Mouse (Mus musculus) hindbrain, embryonic 15.5 days (tissue): Measurements from ENCODE around the gene Olfr340. TPM values are rescaled to one million over a fixed set of nuclear protein-coding genes. Genes with fewer than 3 reads are reported as not detected.
"Not testable (repeated sequence)": the region's sequence is repeated elsewhere in the genome, so short reads cannot be mapped to it uniquely, and the experiment has no call there.

ENCODE experiments used
- ATAC-seq: fragments of 200-750 bp; cut with Nextera tagmentation; 2 replicates; pipeline ENCODE4 v1.8.0; 2017; ENCODE audit warnings: low read depth, moderate number of reproducible peaks, moderate TSS enrichment; ENCODE audit not compliant: low FRiP score
- H3K27ac ChIP-seq: fragments of 300-500 bp; sonication (generic); replicated peaks from 2 replicates; pipeline ENCODE4 v1.5.1; 2015; ENCODE audit warnings: mild to moderate bottlenecking, inconsistent platforms
- H3K27me3 ChIP-seq: fragments of 300-500 bp; sonication (generic); 2 replicates; pipeline ENCODE4 v1.6.1; 2015; ENCODE audit warnings: control low read depth, inconsistent platforms
- H3K36me3 ChIP-seq: fragments of 300-500 bp; sonication (generic); 2 replicates; pipeline ENCODE4 v1.6.1; 2015; ENCODE audit warnings: control low read depth, inconsistent platforms
- H3K4me1 ChIP-seq: fragments of 300-500 bp; sonication (generic); replicated peaks from 2 replicates; pipeline ENCODE4 v1.6.1; 2015; ENCODE audit warnings: control low read depth, inconsistent platforms
- H3K4me2 ChIP-seq: fragments of 300-500 bp; sonication (generic); 2 replicates; pipeline ENCODE4 v1.6.1; 2015; ENCODE audit warnings: moderate library complexity, mild to moderate bottlenecking, inconsistent platforms
- H3K4me3 ChIP-seq: fragments of 300-500 bp; sonication (generic); 2 replicates; pipeline ENCODE4 v1.5.1; 2015; ENCODE audit warnings: mild to moderate bottlenecking, inconsistent platforms
- H3K9ac ChIP-seq: fragments of 300-500 bp; sonication (generic); 2 replicates; pipeline ENCODE4 v1.6.1; 2015; ENCODE audit warnings: inconsistent platforms
- H3K9me3 ChIP-seq: fragments of 300-500 bp; sonication (generic); 2 replicates; pipeline ENCODE4 v1.6.1; 2016; ENCODE audit warnings: control low read depth, inconsistent platforms
- WGBS: fragments of 180-500 bp; shearing (Covaris S2); methylation state at CpG from one replicate; pipeline ENCODE4 v1.1.7; 2015; 5-methylcytosine and 5-hydroxymethylcytosine counted together
- polyA plus RNA-seq: library from polyadenylated mRNA; unstranded; fragments of >200 nt; fragmentation: Nextera tagmentation; extraction: Ambion mirVana; gene quantifications from 2 replicates; pipeline ENCODE4 v1.2.1, GENCODE M21; 2015

The Olfr340 gene
- polyA plus RNA-seq = not detected in 2 replicates

DNA sequence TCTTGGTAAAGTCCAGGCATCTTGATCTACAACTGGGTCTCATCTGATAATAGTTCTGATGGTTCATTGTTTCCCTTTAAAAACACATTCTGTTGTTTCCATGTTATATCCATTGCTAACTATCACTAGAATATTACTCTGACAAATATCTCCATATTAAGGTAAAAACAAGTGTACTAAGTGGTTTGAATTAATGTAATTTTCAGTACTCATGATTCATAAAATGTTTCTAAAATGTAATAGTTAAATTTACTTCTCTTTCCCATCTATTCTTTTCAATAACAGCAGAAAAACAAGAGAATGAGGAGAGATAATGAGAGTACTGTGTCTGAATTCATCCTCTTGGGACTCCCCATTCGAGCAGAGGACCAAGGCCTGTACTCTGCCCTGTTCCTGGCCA lies at the start of gene Olfr340:
TSS of gene Olfr340 (plus strand) at position 301 of the 400 bp plus-strand sequence.
- Histone ChIP-seq H3K27ac (no peak within 1 kb of the TSS), H3K27me3 (no peaks in the 10 kb centered on the region), H3K36me3 (no peaks in the 10 kb centered on the region), H3K4me3 (no peak within 1 kb of the TSS), H3K4me1 (no peaks in the 10 kb centered on the region), H3K9me3 (peaks cover 6% of the 10 kb centered on the region; the same call in 1 of the 2 replicates), H3K4me2 (no peak within 1 kb of the TSS), H3K9ac (no peak within 1 kb of the TSS)
- ATAC-seq = no peak
- WGBS = 65% methylated on average over 1 of the region's 1 CpGs

DNA sequence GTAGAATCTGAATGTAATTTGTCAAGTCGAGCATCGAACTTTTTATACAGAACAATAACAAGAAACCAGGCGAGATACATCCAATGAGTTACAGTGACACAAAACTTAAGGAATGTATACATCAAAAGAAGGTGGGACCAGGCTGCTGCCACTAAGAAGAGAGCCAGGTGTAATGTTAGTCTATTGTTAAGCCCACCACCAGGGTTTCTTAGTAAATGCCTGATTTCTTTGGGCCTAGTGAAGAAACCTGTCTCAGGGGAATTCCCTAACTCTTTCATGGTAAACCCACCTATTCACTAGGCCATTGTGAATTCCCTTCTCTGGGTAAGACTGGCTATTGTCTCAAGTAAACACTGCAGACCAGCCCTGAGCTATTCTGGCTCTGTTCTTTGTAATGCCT lies 37.2 kb upstream of the Olfr340 start:
- WGBS = 89% methylated on average over 3 of the region's 3 CpGs
- H3K27me3 ChIP-seq, H3K9me3 ChIP-seq, H3K36me3 ChIP-seq, H3K4me1 ChIP-seq, H3K4me2 ChIP-seq, H3K27ac ChIP-seq, H3K9ac ChIP-seq, H3K4me3 ChIP-seq, ATAC-seq: not testable (repeated sequence)

DNA sequence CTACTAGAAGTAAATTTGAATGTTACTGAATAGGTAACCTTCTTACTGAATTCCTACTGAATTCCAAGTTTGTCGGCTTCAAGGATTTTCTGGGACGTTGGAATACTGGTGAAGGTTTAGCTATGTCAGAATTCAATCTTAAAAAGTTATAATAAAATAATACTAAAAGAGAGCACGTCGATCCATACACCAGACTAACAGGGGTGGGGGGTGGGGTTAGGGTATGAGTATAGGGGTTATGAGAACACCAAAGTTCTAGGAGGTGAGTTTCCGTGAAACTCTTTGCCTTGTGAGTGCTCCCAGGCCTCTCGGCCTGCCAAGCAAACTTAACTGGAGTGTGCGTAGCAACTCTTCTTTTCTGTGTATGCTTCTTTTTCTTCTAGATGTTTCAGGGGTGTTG lies 36.8 kb upstream of the Olfr340 start:
- WGBS = 91% methylated on average over 7 of the region's 7 CpGs
- not testable (repeated sequence) for H3K9me3 ChIP-seq, H3K9ac ChIP-seq, H3K4me3 ChIP-seq, H3K4me2 ChIP-seq, H3K27ac ChIP-seq, H3K27me3 ChIP-seq, H3K36me3 ChIP-seq, H3K4me1 ChIP-seq, ATAC-seq

DNA sequence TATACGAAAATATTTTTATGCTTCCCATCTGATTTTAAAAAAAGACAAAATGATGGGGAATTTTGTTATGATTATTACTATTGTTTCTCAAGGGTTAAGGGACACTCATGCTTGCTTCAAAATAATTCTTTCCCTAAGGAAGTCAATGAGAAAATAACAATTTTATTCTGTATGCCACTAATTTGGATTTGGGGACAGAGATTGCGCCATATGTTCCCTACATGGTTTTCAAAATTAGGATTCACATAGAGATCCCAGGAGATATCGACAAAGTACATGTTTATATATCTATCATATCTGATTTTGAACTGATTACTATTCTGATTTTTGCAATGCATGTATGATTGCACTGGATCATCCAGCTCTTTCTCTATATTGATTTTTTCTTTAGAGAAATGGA lies 33.7 kb upstream of the Olfr340 start, which contains the start of gene Olfr339:
TSS of gene Olfr339 (plus strand) at position 301 of the 400 bp plus-strand sequence.
- ATAC-seq = no peak
- Histone ChIP-seq H3K4me1 (no peaks in the 10 kb centered on the region), H3K4me3 (no peak within 1 kb of the TSS), H3K4me2 (no peak within 1 kb of the TSS), H3K9me3 (0 out of 2 replicates have a peak, but pooled peaks cover 3% of the 10 kb centered on the region), H3K27me3 (no peaks in the 10 kb centered on the region), H3K9ac (no peak within 1 kb of the TSS), H3K36me3 (no peaks in the 10 kb centered on the region), H3K27ac (no peak within 1 kb of the TSS)
- 90% methylated on average over 3 of the region's 3 CpGs for WGBS

DNA sequence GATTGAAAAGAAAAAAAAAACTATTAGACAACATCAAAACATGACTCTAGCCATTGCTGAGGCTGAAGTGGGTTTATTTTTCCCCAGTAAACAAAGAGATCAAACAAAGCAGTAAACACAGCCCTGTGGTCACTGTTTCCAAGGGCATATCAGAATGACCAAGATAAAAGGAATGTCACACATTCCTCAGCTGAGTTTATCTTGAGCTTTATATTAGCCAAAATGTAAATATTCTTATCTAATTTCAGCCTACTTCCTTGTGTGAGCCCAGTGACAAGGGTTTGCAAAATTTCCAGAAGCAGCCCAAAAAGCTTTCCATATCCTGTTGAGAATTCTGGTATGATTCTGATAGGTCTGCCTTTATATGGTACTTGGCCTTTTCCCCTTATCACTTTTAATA lies 21.2 kb downstream of the Olfr340 start:
- peaks cover 12% of the 10 kb centered on the region; the same call in 1 of the 2 replicates for H3K9me3 ChIP-seq
- H3K4me2 ChIP-seq = no peak overlapping the region
- H3K9ac ChIP-seq = no peak overlapping the region
- H3K4me3 ChIP-seq = no peak overlapping the region
- no peaks in the 10 kb centered on the region for H3K27me3 ChIP-seq
- H3K4me1 ChIP-seq = no peaks in the 10 kb centered on the region
- H3K36me3 ChIP-seq = no peaks in the 10 kb centered on the region
- no peak overlapping the region for H3K27ac ChIP-seq
- no peak for ATAC-seq

DNA sequence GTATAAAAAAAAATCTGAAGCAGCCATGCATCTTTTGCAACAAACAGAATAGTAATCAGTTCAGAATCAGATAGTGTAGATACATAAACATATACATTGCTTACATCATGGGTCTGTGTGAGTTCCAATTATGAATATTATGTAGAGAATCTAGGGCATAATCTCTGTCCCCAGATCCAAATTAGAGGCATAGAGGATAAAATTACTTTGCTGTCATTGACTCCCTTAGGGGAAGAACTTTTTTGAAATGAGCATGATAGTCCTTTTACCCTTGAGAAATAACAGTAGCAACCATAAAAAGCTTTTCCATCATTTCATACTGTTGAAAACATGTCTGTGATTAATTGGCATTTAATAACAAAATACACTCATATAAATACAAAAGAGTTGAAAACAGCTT lies 30.0 kb downstream of the Olfr340 start, which contains the start of gene Olfr341:
TSS of gene Olfr341 (minus strand) at position 101 of the 400 bp plus-strand sequence.
- no peak within 1 kb of the TSS for H3K4me3 ChIP-seq
- 0 out of 2 replicates have a peak, but pooled peaks cover 7% of the 10 kb centered on the region for H3K9me3 ChIP-seq
- no peak for ATAC-seq
- no peaks in the 10 kb centered on the region for H3K27me3 ChIP-seq
- H3K9ac ChIP-seq = no peak within 1 kb of the TSS
- H3K4me1 ChIP-seq = no peaks in the 10 kb centered on the region
- no peak within 1 kb of the TSS for H3K27ac ChIP-seq
- H3K4me2 ChIP-seq = no peak within 1 kb of the TSS
- no peaks in the 10 kb centered on the region for H3K36me3 ChIP-seq

Other genes with a start within 250 kb of the Olfr340 start
- gene Ptgs1, start 222.2 kb upstream of the Olfr340 start, polyA plus RNA-seq = 5.0 and 6.3 TPM in 2 replicates
- 0.03 TPM in 1 of 2 replicates, not detected in the other for gene Olfr338, start 79.1 kb upstream of the Olfr340 start, polyA plus RNA-seq
- gene Olfr339, start 33.6 kb upstream of the Olfr340 start, polyA plus RNA-seq = not detected in 2 replicates
- gene Olfr341, start 29.9 kb downstream of the Olfr340 start, polyA plus RNA-seq = not detected in 2 replicates
- gene Olfr342, start 72.4 kb downstream of the Olfr340 start, polyA plus RNA-seq = not detected in 2 replicates
- not detected in 2 replicates for gene Olfr344, start 114.1 kb downstream of the Olfr340 start, polyA plus RNA-seq
- not detected in 2 replicates for gene Olfr345, start 187.5 kb downstream of the Olfr340 start, polyA plus RNA-seq
- gene Olfr346, start 233.2 kb downstream of the Olfr340 start, polyA plus RNA-seq = not detected in 2 replicates